Mouse (Mus musculus) testis, adult 2 months (tissue): Measurements from ENCODE around the gene Spock1. TPM values are rescaled to one million over a fixed set of nuclear protein-coding genes. Genes with fewer than 3 reads are reported as not detected.

Experiments
- H3K27ac ChIP-seq: fragments of 200-500 bp; 2 replicates; pipeline ENCODE4 v1.5.1; 2012; ENCODE audit warnings: low read depth, low read length; ENCODE audit not compliant: control insufficient read depth, insufficient read depth
- H3K27me3 ChIP-seq: fragments of 200-500 bp; 2 replicates; pipeline ENCODE4 v1.6.1; 2012; ENCODE audit warnings: mild to moderate bottlenecking, low read length, moderate library complexity; ENCODE audit not compliant: control insufficient read depth, insufficient read depth
- H3K36me3 ChIP-seq: fragments of 200-500 bp; 2 replicates; pipeline ENCODE4 v1.6.1; 2012; ENCODE audit warnings: mild to moderate bottlenecking, low read length; ENCODE audit not compliant: control insufficient read depth, insufficient read depth
- H3K4me1 ChIP-seq: fragments of 200-500 bp; 2 replicates; pipeline ENCODE4 v1.6.1; 2012; ENCODE audit warnings: low read length; ENCODE audit not compliant: control insufficient read depth, insufficient read depth
- H3K4me3 ChIP-seq: fragments of 200-500 bp; 2 replicates; pipeline ENCODE4 v1.5.1; 2012; ENCODE audit warnings: low read depth, mild to moderate bottlenecking, low read length, moderate library complexity, mixed read lengths; ENCODE audit not compliant: control insufficient read depth
- CTCF ChIP-seq: fragments of 200-500 bp; IDR thresholded peaks from 2 replicates; pipeline ENCODE4 v1.5.1; 2012; ENCODE audit warnings: low read depth, mild to moderate bottlenecking, inconsistent platforms, low read length, moderate library complexity; ENCODE audit not compliant: control insufficient read depth, insufficient read depth, insufficient replicate concordance
- POLR2A ChIP-seq: fragments of 200-500 bp; IDR thresholded peaks from 2 replicates; pipeline ENCODE4 v1.6.1; 2012; ENCODE audit warnings: low read depth, mild to moderate bottlenecking, inconsistent platforms, low read length, moderate library complexity; ENCODE audit not compliant: control insufficient read depth
- polyA plus RNA-seq: library from polyadenylated mRNA; depleted of rRNA; stranded (reverse); fragments of >200 nt; gene quantifications from 2 replicates; pipeline ENCODE4 v1.2.3, GENCODE M21; 2012

Spock1 gene
- polyA plus RNA-seq, 1 experiment, result 0.70 TPM

DNA sequence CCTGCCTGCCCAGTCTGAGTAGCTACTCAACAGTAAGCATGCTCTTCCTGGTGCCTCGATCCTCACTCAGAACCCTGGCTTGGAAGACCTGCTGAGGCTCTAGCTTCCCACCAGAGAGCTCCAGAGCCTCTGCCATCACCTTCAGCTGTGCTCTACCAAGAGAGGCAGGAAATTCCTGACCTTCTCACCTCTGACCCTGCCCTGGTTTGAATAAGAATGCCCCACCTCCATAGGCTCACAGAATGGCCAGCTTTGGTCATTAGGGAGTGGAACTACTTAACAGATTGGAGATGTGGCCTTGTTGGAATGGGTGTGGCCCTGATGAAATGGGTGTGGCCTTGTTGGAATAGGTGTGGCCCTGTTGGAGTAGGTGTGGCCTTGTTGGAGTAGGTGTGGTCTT is 174.6 kb downstream of the Spock1 start:
- Histone ChIP-seq H3K27ac (no peak overlapping the region), H3K36me3 (no peaks in the 10 kb centered on the region), H3K4me1 (no peaks in the 10 kb centered on the region), H3K27me3 (no peaks in the 10 kb centered on the region), H3K4me3 (no peak overlapping the region)
- TF ChIP-seq POLR2A, result no peak
- TF ChIP-seq CTCF, result no peak

DNA sequence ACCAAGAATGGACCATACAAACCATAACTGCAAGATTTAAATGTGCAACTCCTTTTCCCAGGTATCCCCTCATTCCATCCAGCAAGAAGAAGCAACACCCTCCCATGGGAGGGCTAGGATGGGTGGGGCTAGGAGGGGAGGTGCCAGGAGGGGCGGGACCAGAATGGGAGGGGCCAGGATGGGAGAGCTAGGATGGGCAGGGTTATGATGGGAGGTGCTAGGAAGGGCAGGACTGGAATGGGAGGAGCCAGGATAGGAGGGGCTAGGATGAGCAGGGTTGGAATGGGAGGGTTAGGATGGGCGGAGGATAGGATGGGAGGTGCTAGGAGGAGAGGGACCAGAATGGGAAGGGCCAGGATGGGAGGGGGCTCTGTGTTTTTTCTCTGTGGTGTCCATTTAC is 175.9 kb downstream of the Spock1 start:
- TF ChIP-seq CTCF (no peak), POLR2A (no peak)
- no peak overlapping the region for H3K27ac ChIP-seq
- H3K4me3 ChIP-seq, result no peak overlapping the region
- no peaks in the 10 kb centered on the region for H3K36me3 ChIP-seq
- H3K27me3 ChIP-seq, result no peaks in the 10 kb centered on the region
- no peaks in the 10 kb centered on the region for H3K4me1 ChIP-seq

DNA sequence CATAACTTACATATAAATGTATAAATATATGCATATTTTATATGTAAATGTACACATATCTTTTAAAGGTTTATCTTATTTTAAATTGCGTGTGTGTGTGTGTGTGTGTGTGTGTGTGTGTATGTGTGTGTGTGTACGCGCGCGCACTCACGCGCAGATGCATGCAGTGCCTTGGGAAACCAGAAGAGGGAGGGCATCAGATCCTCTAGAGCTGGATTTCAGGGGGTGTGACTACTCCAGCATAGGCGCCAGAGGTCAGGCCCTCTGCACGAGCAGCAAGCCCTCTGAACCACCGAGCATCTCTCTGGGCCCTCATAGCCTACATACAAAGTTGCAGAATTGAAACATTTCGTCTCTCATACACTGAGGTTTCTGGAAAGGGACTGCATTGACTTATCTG is 180.4 kb downstream of the Spock1 start:
- Histone ChIP-seq H3K4me3 (no peak overlapping the region), H3K27me3 (no peaks in the 10 kb centered on the region), H3K36me3 (no peaks in the 10 kb centered on the region), H3K27ac (no peak overlapping the region), H3K4me1 (no peaks in the 10 kb centered on the region)
- TF ChIP-seq CTCF, result no peak
- TF ChIP-seq POLR2A, result no peak

DNA sequence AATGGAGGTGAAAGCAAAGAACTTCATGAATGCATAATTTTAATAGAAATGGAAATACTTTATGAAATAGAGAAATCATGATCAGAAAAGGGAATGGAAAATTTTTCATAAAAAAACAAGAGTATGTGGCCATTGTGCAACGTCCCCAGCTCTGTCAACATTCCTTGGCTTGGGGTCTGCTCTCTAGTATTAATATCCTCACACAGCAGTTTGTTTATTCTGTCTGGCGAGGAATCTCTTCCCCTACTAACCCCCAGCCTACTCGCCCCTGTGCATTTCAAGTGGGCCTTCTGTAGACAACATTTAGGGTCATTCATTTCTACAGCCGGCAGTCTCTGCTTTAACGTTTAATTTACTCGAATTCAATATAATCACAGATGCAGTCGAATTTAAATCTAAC is 181.5 kb downstream of the Spock1 start:
- no peak for TF ChIP-seq POLR2A
- TF ChIP-seq CTCF, result no peak
- no peak overlapping the region for H3K4me3 ChIP-seq
- no peaks in the 10 kb centered on the region for H3K27me3 ChIP-seq
- H3K36me3 ChIP-seq, result no peaks in the 10 kb centered on the region
- no peaks in the 10 kb centered on the region for H3K4me1 ChIP-seq
- no peak overlapping the region for H3K27ac ChIP-seq

- Histone ChIP-seq H3K27me3 (no peaks in the 10 kb centered on the region), H3K27ac (no peak overlapping the region), H3K36me3 (no peaks in the 10 kb centered on the region), H3K4me1 (no peaks in the 10 kb centered on the region), H3K4me3 (no peak overlapping the region)
- no peak for TF ChIP-seq POLR2A
- no peak for TF ChIP-seq CTCF
Observed at GRCm38 (mm10) chr13:57722329-57722936, 185.7 kb downstream of the Spock1 start.

- Histone ChIP-seq H3K36me3 (no peaks in the 10 kb centered on the region), H3K27me3 (no peaks in the 10 kb centered on the region), H3K4me3 (no peak overlapping the region), H3K4me1 (no peaks in the 10 kb centered on the region), H3K27ac (no peak overlapping the region)
- TF ChIP-seq CTCF (peak; percentile 89), POLR2A (no peak)
Observed at GRCm38 (mm10) chr13:57721524-57722279, 186.4 kb downstream of the Spock1 start.

DNA sequence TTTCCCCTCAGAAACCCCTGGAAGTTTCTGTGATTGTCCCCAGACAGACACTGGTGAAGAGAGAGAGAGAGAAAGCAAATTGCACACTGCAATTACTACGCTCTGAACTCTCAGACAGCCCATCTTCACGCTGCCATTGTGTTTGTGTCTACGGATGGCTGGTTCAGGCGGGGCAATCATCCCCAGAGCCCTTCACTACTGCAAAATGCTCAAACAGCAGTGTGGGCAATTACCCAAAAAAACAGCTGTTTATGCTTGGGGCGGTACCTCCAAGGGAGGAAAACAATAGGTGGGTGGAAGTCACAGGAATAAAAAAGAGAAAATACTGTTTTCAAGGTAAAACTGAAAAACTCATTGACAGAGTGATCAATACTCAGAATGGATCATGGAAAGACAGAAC is 190.0 kb downstream of the Spock1 start:
- Histone ChIP-seq H3K27ac (no peak overlapping the region), H3K4me1 (no peaks in the 10 kb centered on the region), H3K4me3 (no peak overlapping the region), H3K27me3 (no peaks in the 10 kb centered on the region), H3K36me3 (no peaks in the 10 kb centered on the region)
- TF ChIP-seq CTCF (no peak), POLR2A (no peak)
